Mouse (Mus musculus): ENCODE results near the gene D10Jhu81e. TPM values are rescaled to one million over a fixed set of nuclear protein-coding genes. Genes with fewer than 3 reads are reported as not detected.
"Not testable (repeated sequence)": the region's sequence is repeated elsewhere in the genome, so short reads cannot be mapped to it uniquely, and the experiment has no call there.

The D10Jhu81e gene
- polyA plus RNA-seq, 1 experiment from 2014 or later, result 32.7 TPM

DNA sequence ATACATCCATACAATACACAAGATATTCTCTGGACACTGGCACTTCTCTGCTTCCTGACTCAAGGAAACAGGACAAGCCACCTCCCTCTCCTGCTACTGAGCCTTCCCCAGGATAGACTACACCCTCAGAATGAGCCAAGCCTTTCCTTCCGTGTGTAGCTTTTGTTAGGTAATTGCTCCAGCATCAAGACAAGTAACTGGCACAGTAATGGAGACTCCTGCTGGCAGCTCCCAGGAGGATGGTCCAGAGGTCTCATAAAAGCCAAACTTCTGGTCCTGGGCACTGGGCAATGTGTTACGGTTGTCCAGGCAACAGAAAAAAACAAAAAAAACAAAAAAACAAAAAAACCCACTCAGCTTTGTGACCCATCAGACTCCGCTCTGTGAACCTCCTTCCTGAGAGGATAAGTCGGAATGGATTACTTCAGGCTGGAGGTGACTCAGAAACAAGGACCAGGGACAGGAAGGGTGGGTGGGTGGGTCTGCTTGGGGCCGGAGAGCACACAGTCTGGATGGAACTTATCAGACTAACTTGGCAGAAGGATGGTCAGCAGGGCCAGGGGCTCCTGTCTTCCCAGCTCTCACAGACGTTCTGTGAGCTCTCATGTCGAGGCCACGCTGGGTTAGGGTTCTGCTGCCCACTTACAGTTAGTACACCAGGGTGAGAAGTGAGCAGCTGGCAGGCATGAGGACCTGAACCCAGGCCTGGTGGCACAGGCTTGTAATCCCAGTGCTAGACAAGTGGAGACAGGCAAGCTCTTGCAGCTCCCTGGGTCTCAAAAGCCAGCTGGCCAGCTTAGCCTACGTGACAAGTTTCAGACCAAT, 42.3 kb downstream of the D10Jhu81e start:
- WGBS, result 69% methylated on average over 9 of the region's 9 CpGs
- H3K4me1 ChIP-seq, result no peaks in the 10 kb centered on the region
- H3K36me3 ChIP-seq, result no peaks in the 10 kb centered on the region
- H3K4me2 ChIP-seq, result no peak overlapping the region
- H3K4me3 ChIP-seq (replicated peaks), result no peak overlapping the region
- H3K9ac ChIP-seq, result no peak overlapping the region
- H3K9me3 ChIP-seq, result no peaks in the 10 kb centered on the region
- H3K27me3 ChIP-seq (replicated peaks), result no peaks in the 10 kb centered on the region
- no peak overlapping the region for H3K27ac ChIP-seq
- no peak for ATAC-seq (ENCODE audit: insufficient read depth, low FRiP score, low read depth)

- Histone ChIP-seq H3K9me3 (no peaks in the 10 kb centered on the region), H3K9ac (no peak overlapping the region), H3K27ac (no peak overlapping the region), H3K36me3 (no peaks in the 10 kb centered on the region), H3K4me3 (replicated peaks) (no peak overlapping the region), H3K4me1 (no peaks in the 10 kb centered on the region), H3K4me2 (no peak overlapping the region), H3K27me3 (replicated peaks) (no peaks in the 10 kb centered on the region)
- ATAC-seq (ENCODE audit: insufficient read depth, low FRiP score, low read depth), result no peak
- 97% methylated on average over 5 of the region's 5 CpGs for WGBS
Observed at GRCm38 (mm10) chr10:78126311-78126710, 43.3 kb downstream of the D10Jhu81e start.

DNA sequence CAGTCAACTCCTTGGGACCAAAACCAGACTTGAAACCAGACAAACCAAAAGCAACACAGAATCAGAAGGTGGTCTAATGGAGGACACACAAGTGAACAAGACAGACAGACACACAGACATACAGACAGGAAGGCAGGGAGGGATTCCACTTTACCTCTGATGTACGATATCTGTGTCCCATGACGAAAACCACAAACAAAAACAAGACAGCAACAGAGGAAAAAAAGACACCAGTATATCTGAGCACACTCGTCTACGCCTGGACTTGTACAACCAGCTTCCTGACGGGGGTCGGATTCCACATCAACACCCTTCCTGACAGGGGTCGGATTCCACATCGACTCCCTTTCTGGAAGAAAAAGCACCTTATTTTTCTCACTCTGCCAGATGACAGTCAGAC, 44.5 kb downstream of the D10Jhu81e start:
- H3K36me3 ChIP-seq; H3K4me1 ChIP-seq; H3K27me3 ChIP-seq (replicated peaks); H3K27ac ChIP-seq; H3K4me3 ChIP-seq (replicated peaks); ATAC-seq (ENCODE audit: insufficient read depth, low FRiP score, low read depth); H3K9me3 ChIP-seq; H3K4me2 ChIP-seq; H3K9ac ChIP-seq: not testable (repeated sequence)
- 71% methylated on average over 8 of the region's 8 CpGs for WGBS

DNA sequence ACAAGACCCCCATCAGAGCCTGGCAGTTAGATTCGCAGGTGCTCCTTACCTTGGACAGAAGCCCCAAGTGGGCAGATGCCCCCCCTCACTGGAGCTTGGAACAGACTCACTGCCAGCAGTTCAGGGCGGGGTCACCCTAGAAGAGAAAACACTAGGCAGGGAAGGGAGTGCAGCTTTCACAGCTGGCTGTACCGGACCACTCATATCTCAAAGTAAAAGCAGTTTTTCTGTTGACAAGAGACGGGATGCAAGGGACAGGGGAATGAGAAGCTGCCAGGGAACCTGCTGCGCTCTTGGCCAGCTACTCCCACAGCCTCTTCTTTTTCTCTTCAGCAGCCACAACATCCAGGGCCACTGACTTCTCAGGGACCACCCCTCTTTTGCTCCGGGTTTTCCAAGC, 45.4 kb downstream of the D10Jhu81e start:
- not testable (repeated sequence) for ATAC-seq (ENCODE audit: insufficient read depth, low FRiP score, low read depth)

GRCm38 (mm10) chr10:78119422-78119821, 50.2 kb downstream of the D10Jhu81e start:
- Histone ChIP-seq H3K27ac (no peak overlapping the region), H3K4me1 (no peaks in the 10 kb centered on the region), H3K9me3 (no peaks in the 10 kb centered on the region), H3K27me3 (replicated peaks) (no peaks in the 10 kb centered on the region), H3K4me2 (no peak overlapping the region), H3K9ac (no peak overlapping the region), H3K4me3 (replicated peaks) (no peak overlapping the region), H3K36me3 (no peaks in the 10 kb centered on the region)
- ATAC-seq (ENCODE audit: insufficient read depth, low FRiP score, low read depth), result no peak
- WGBS, result 88% methylated on average over 4 of the region's 4 CpGs

More for the DNA sequence above, 45.4 kb downstream of the D10Jhu81e start:
- not testable (repeated sequence) for H3K4me3 ChIP-seq (replicated peaks); H3K9ac ChIP-seq; H3K36me3 ChIP-seq; H3K9me3 ChIP-seq; H3K4me1 ChIP-seq; H3K27me3 ChIP-seq (replicated peaks); H3K27ac ChIP-seq
- WGBS, result 26% methylated on average over 6 of the region's 6 CpGs
- H3K4me2 ChIP-seq, result 0 out of 2 replicates have a peak overlapping the region, but pooled peaks have one; percentile 5

- H3K9ac ChIP-seq, result no peak overlapping the region
- no peaks in the 10 kb centered on the region for H3K4me1 ChIP-seq
- H3K9me3 ChIP-seq, result no peaks in the 10 kb centered on the region
- H3K36me3 ChIP-seq, result no peaks in the 10 kb centered on the region
- 71% methylated on average over 2 of the region's 2 CpGs for WGBS
- no peaks in the 10 kb centered on the region for H3K27me3 ChIP-seq (replicated peaks)
- no peak overlapping the region for H3K4me2 ChIP-seq
- no peak overlapping the region for H3K4me3 ChIP-seq (replicated peaks)
- ATAC-seq (ENCODE audit: insufficient read depth, low FRiP score, low read depth), result no peak
- H3K27ac ChIP-seq, result no peak overlapping the region
Observed at GRCm38 (mm10) chr10:78115153-78115552, 54.4 kb downstream of the D10Jhu81e start.

DNA sequence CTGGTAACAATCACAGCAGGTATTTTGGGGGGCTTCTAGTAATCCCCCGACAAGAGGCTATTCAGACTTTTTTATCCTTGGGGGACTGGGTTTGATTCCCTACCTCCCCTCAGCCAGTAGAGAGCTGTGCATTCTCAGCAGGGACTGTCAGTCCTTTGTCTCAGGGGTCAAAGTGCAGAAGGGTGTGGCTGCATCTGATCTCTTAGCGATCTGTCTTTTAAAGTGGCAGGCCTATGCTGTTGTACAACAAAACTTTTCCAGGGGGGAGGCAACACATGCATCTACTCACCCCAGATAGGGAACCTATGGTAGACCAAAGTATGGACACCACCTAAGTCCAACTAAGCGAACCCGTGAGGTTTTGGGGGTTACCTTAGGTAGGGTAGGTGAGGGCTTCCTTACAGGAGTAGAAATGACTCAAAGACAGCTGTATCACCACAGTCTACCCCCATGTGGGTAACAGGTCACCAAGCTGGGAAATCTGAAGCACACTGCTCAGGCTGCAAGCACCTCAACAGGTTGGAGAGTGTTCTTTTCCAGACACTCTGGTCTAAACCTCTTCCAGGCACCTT, 55.0 kb downstream of the D10Jhu81e start:
- H3K27ac ChIP-seq, result no peak overlapping the region
- 79% methylated on average over 4 of the region's 4 CpGs for WGBS

More for the DNA sequence above, 55.0 kb downstream of the D10Jhu81e start:
- 0 out of 2 replicates have a peak, but pooled peaks have one; percentile 18 for ATAC-seq (ENCODE audit: insufficient read depth, low FRiP score, low read depth)
- Histone ChIP-seq H3K4me1 (no peaks in the 10 kb centered on the region), H3K4me3 (replicated peaks) (no peak overlapping the region), H3K36me3 (no peaks in the 10 kb centered on the region), H3K9me3 (no peaks in the 10 kb centered on the region), H3K4me2 (no peak overlapping the region), H3K27me3 (replicated peaks) (no peaks in the 10 kb centered on the region), H3K9ac (no peak overlapping the region)

Other genes with a start within 250 kb of the D10Jhu81e start
- 1.2 TPM in 2 replicates for gene Trpm2, start 199.2 kb downstream of the D10Jhu81e start, polyA plus RNA-seq (2015; fragmentation: Nextera tagmentation; extraction: Ambion mirVana)
- 23.6 and 26.7 TPM in 2 replicates for gene 1810043G02Rik, start 191.3 kb downstream of the D10Jhu81e start, polyA plus RNA-seq (2015; fragmentation: Nextera tagmentation; extraction: Ambion mirVana)
- gene Pfkl, start 159.7 kb downstream of the D10Jhu81e start, polyA plus RNA-seq (2015; fragmentation: Nextera tagmentation; extraction: Ambion mirVana), result 193 and 202 TPM in 2 replicates
- gene Dnmt3l, start 127.8 kb downstream of the D10Jhu81e start, polyA plus RNA-seq (2015; fragmentation: Nextera tagmentation; extraction: Ambion mirVana), result 0.35 and 0.86 TPM in 2 replicates
- gene Aire, start 126.2 kb downstream of the D10Jhu81e start, polyA plus RNA-seq (2015; fragmentation: Nextera tagmentation; extraction: Ambion mirVana), result 0.68 and 0.75 TPM in 2 replicates
- gene Icosl, start 100.5 kb downstream of the D10Jhu81e start, polyA plus RNA-seq (2015; fragmentation: Nextera tagmentation; extraction: Ambion mirVana), result 5.1 and 5.3 TPM in 2 replicates
- 14.6 and 17.3 TPM in 2 replicates for gene Pwp2, start 15.4 kb upstream of the D10Jhu81e start, polyA plus RNA-seq (2015; fragmentation: Nextera tagmentation; extraction: Ambion mirVana)
- gene Trappc10, start 74.9 kb upstream of the D10Jhu81e start, polyA plus RNA-seq (2015; fragmentation: Nextera tagmentation; extraction: Ambion mirVana), result 15.6 and 18.2 TPM in 2 replicates
- 60.7 and 68.0 TPM in 2 replicates for gene Agpat3, start 182.7 kb upstream of the D10Jhu81e start, polyA plus RNA-seq (2015; fragmentation: Nextera tagmentation; extraction: Ambion mirVana)
- 289 and 316 TPM in 2 replicates for gene Rrp1, start 243.3 kb upstream of the D10Jhu81e start, polyA plus RNA-seq (2015; fragmentation: Nextera tagmentation; extraction: Ambion mirVana)

Data from stomach, embryonic 15.5 days (tissue).